ENCODE assay signal across 22 mouse cellular contexts in the genomic region with DNA sequence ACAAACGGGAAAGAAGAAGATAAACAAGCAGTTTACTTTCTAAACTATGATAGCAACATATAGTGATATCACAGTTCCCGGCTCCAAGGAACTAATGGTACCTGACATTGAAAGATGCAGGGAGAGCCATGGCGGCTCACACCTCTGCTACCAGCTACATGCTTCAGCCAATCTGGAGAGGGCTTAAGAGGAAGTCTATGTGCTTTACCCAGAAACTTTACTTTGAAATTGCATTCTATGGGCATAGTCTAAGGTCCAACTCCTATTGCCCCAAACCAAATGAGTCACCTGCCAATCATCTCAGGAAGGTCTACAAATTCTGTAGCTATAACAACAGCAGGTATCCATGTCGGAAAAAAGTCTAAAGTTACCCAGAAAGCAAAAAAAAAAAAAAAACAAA.
A peak's percentile ranks its signal among the peaks of the same experiment; 100 is the strongest.
DNase-seq lines count a peak whose midpoint lies in the region; ATAC-seq lines count a peak whose summit lies in the region.
"Had no signal": no experiment of that assay in that cellular context is flagged by ENCODE, and none has a peak within 500 bp of the region (broad histone marks: within the 10 kb centered on the region; RNA-seq: fewer than 3 reads in every experiment).

No protein-coding gene starts in this region.

- H3K4me2 ChIP-seq in midbrain, embryonic 12.5 days (replicated peaks) = no peak overlapping the region
- H3K4me2 ChIP-seq in midbrain, embryonic 13.5 days (replicated peaks) = no peak overlapping the region
- no peak overlapping the region for H3K4me2 ChIP-seq in intestine, embryonic 16.5 days (ENCODE audit: low read depth, low read length)
- H3K4me2 ChIP-seq: embryonic facial prominence, embryonic 13.5 days; embryonic facial prominence, embryonic 15.5 days; forebrain, embryonic 12.5 days had no signal

- no peak for DNase-seq in kidney, postnatal 36 days
- DNase-seq in ovary, postnatal 36 days (ENCODE audit: low spot score) = no peak
- DNase-seq: adrenal gland, adult 2 months; adrenal gland, postnatal 10 days; adrenal gland, postnatal 25 days; cerebellum, adult 11 months; cerebellum, adult 18-20 months; cerebellum, adult 8-10 months; cerebellum, adult 9-11 months; cerebellum, postnatal 14 days; cerebellum, postnatal 36 days; embryo, embryonic 11 days had no signal

- H3K36me3 ChIP-seq in midbrain, embryonic 12.5 days = no peaks in the 10 kb centered on the region
- no peaks in the 10 kb centered on the region for H3K36me3 ChIP-seq in midbrain, embryonic 13.5 days
- no peaks in the 10 kb centered on the region for H3K36me3 ChIP-seq in intestine, embryonic 16.5 days (ENCODE audit: control insufficient read depth, insufficient read depth, low read length)
- H3K36me3 ChIP-seq: embryonic facial prominence, embryonic 13.5 days; embryonic facial prominence, embryonic 15.5 days; forebrain, embryonic 10.5 days; forebrain, embryonic 12.5 days had no signal

- peak overlapping the region; percentile 27; the same call in 1 of the 2 replicates for H3K27ac ChIP-seq in midbrain, embryonic 12.5 days (replicated peaks)
- H3K27ac ChIP-seq in midbrain, embryonic 13.5 days = no peak overlapping the region
- H3K27ac ChIP-seq in intestine, embryonic 16.5 days (ENCODE audit: low read length) = no peak overlapping the region
- H3K27ac ChIP-seq: embryonic facial prominence, embryonic 13.5 days; embryonic facial prominence, embryonic 15.5 days; forebrain, embryonic 10.5 days; forebrain, embryonic 12.5 days had no signal

- 75% methylated on average over 4 of the region's 4 CpGs for WGBS in midbrain, embryonic 12.5 days
- WGBS in midbrain, embryonic 13.5 days = 75% methylated on average over 4 of the region's 4 CpGs
- WGBS in intestine, embryonic 16.5 days = 71% methylated on average over 4 of the region's 4 CpGs

- no peaks in the 10 kb centered on the region for H3K27me3 ChIP-seq in midbrain, embryonic 12.5 days
- H3K27me3 ChIP-seq in midbrain, embryonic 13.5 days = no peaks in the 10 kb centered on the region
- no peaks in the 10 kb centered on the region for H3K27me3 ChIP-seq in intestine, embryonic 16.5 days (replicated peaks; ENCODE audit: control insufficient read depth, insufficient read depth, low read length)
- H3K27me3 ChIP-seq: embryonic facial prominence, embryonic 13.5 days; embryonic facial prominence, embryonic 15.5 days had no signal

- no peak overlapping the region for H3K4me3 ChIP-seq in midbrain, embryonic 12.5 days
- no peak overlapping the region for H3K4me3 ChIP-seq in midbrain, embryonic 13.5 days (replicated peaks)
- no peak overlapping the region for H3K4me3 ChIP-seq in intestine, embryonic 16.5 days (ENCODE audit: low read length)
- H3K4me3 ChIP-seq: embryonic facial prominence, embryonic 13.5 days; embryonic facial prominence, embryonic 15.5 days; erythroblast, embryonic 14.5 days; forebrain, embryonic 10.5 days; forebrain, embryonic 12.5 days had no signal

- peaks cover 15% of the 10 kb centered on the region for H3K4me1 ChIP-seq in midbrain, embryonic 12.5 days
- H3K4me1 ChIP-seq in midbrain, embryonic 13.5 days (replicated peaks) = peaks cover 30% of the 10 kb centered on the region
- no peaks in the 10 kb centered on the region; the same call in 1 of the 2 replicates for H3K4me1 ChIP-seq in intestine, embryonic 16.5 days (ENCODE audit: control insufficient read depth, insufficient read depth, low read length)
- H3K4me1 ChIP-seq: embryonic facial prominence, embryonic 15.5 days had no signal

- H3K9me3 ChIP-seq in midbrain, embryonic 12.5 days = no peaks in the 10 kb centered on the region
- H3K9me3 ChIP-seq in midbrain, embryonic 13.5 days = no peaks in the 10 kb centered on the region
- no peaks in the 10 kb centered on the region for H3K9me3 ChIP-seq in intestine, embryonic 16.5 days (ENCODE audit: control insufficient read depth, low read length)
- H3K9me3 ChIP-seq: embryonic facial prominence, embryonic 13.5 days; embryonic facial prominence, embryonic 15.5 days; forebrain, embryonic 10.5 days; forebrain, embryonic 12.5 days had no signal

- no peak overlapping the region for H3K9ac ChIP-seq in midbrain, embryonic 12.5 days (replicated peaks)
- no peak overlapping the region for H3K9ac ChIP-seq in midbrain, embryonic 13.5 days (replicated peaks)
- H3K9ac ChIP-seq in intestine, embryonic 16.5 days (ENCODE audit: low read depth, low read length) = no peak overlapping the region
- H3K9ac ChIP-seq: embryonic facial prominence, embryonic 13.5 days; embryonic facial prominence, embryonic 15.5 days; forebrain, embryonic 12.5 days had no signal

- no peak for ATAC-seq in midbrain, embryonic 12.5 days (ENCODE audit: low FRiP score, low read depth)
- ATAC-seq in midbrain, embryonic 13.5 days = no peak
- ATAC-seq in intestine, embryonic 16.5 days = peak; percentile 65
- ATAC-seq: forebrain, embryonic 14.5 days; forebrain, embryonic 16.5 days had no signal
